Mouse (Mus musculus) olfactory bulb, adult 2 months (tissue): ENCODE measurements around the gene Arrb1. TPM values are rescaled to one million over a fixed set of nuclear protein-coding genes. Genes with fewer than 3 reads are reported as not detected.

Source experiments
- H3K27ac ChIP-seq: fragments of 200-500 bp; 2 replicates; pipeline ENCODE4 v1.5.1; 2012; ENCODE audit warnings: low read depth, low read length; ENCODE audit not compliant: insufficient read depth
- H3K4me1 ChIP-seq: fragments of 200-500 bp; 2 replicates; pipeline ENCODE4 v1.6.1; 2012; ENCODE audit warnings: low read length; ENCODE audit not compliant: control insufficient read depth, insufficient read depth
- H3K4me3 ChIP-seq: fragments of 200-500 bp; 2 replicates; pipeline ENCODE4 v1.5.1; 2012; ENCODE audit warnings: mild to moderate bottlenecking, low read depth, low read length, moderate library complexity; ENCODE audit not compliant: insufficient read depth
- CTCF ChIP-seq: fragments of 200-500 bp; IDR thresholded peaks from 2 replicates; pipeline ENCODE4 v1.5.1; 2012; ENCODE audit warnings: low read depth, mild to moderate bottlenecking, low read length, moderate library complexity; ENCODE audit not compliant: insufficient read depth
- POLR2A ChIP-seq: fragments of 200-500 bp; IDR thresholded peaks from 2 replicates; pipeline ENCODE4 v1.6.1; 2012; ENCODE audit warnings: mild to moderate bottlenecking, low read depth, low read length, moderate library complexity; ENCODE audit not compliant: insufficient read depth
- WGBS: fragments of 180-500 bp; shearing (Covaris S2); methylation state at CpG from one replicate; pipeline ENCODE4 v1.1.7; 2018; 5-methylcytosine and 5-hydroxymethylcytosine counted together
- polyA plus RNA-seq: library from polyadenylated mRNA; stranded (reverse); fragments of >200 nt; gene quantifications from 2 replicates; pipeline ENCODE4 v1.2.4, GENCODE M21; 2012; ENCODE audit warnings: low replicate concordance; ENCODE audit not compliant: missing spikeins, insufficient read depth, insufficient read length

The Arrb1 gene
- polyA plus RNA-seq, 1 experiment: not detected

- peaks cover 50% of the 10 kb centered on the region for H3K4me1 ChIP-seq
- no peak overlapping the region for H3K27ac ChIP-seq
- no peak for TF ChIP-seq POLR2A
- TF ChIP-seq CTCF: no peak
- WGBS: 76% methylated on average over 4 of the region's 4 CpGs
- H3K4me3 ChIP-seq: no peak overlapping the region
Observed at GRCm38 (mm10) chr7:99582867-99583266, 47.6 kb downstream of the Arrb1 start.

GRCm38 (mm10) chr7:99583625-99584024 is 48.4 kb downstream of the Arrb1 start:
- no peak for TF ChIP-seq CTCF
- TF ChIP-seq POLR2A: no peak
- 91% methylated on average over 5 of the region's 5 CpGs for WGBS
- Histone ChIP-seq H3K4me3 (no peak overlapping the region), H3K27ac (no peak overlapping the region), H3K4me1 (peaks cover 51% of the 10 kb centered on the region)

- Histone ChIP-seq H3K4me1 (peaks cover 41% of the 10 kb centered on the region), H3K27ac (peak overlapping the region; percentile 34), H3K4me3 (no peak overlapping the region)
- TF ChIP-seq CTCF (no peak), POLR2A (no peak)
- WGBS: 75% methylated on average over 8 of the region's 8 CpGs
Observed at GRCm38 (mm10) chr7:99585976-99586375, 50.7 kb downstream of the Arrb1 start.

GRCm38 (mm10) chr7:99590064-99590463 is 54.8 kb downstream of the Arrb1 start:
- no peak overlapping the region for H3K4me3 ChIP-seq
- WGBS: 7% methylated on average over 3 of the region's 3 CpGs
- no peak for TF ChIP-seq POLR2A
- 0 out of 2 replicates have a peak, but pooled peaks have one; percentile 37 for TF ChIP-seq CTCF

GRCm38 (mm10) chr7:99590646-99591045 is 55.4 kb downstream of the Arrb1 start:
- Histone ChIP-seq H3K4me1 (peaks cover 22% of the 10 kb centered on the region), H3K27ac (no peak overlapping the region), H3K4me3 (no peak overlapping the region)
- TF ChIP-seq CTCF: no peak
- no peak for TF ChIP-seq POLR2A
- WGBS: 72% methylated on average over 5 of the region's 5 CpGs

More at GRCm38 (mm10) chr7:99590064-99590463, 54.8 kb downstream of the Arrb1 start:
- H3K4me1 ChIP-seq: peaks cover 26% of the 10 kb centered on the region
- H3K27ac ChIP-seq: no peak overlapping the region

- Histone ChIP-seq H3K4me3 (no peak overlapping the region), H3K27ac (no peak overlapping the region), H3K4me1 (peaks cover 8% of the 10 kb centered on the region)
- no peak for TF ChIP-seq CTCF
- TF ChIP-seq POLR2A: no peak
- 86% methylated on average over 3 of the region's 3 CpGs for WGBS
Observed at GRCm38 (mm10) chr7:99592669-99593068, 57.4 kb downstream of the Arrb1 start.

GRCm38 (mm10) chr7:99593868-99594803 is 58.9 kb downstream of the Arrb1 start:
- Histone ChIP-seq H3K4me3 (no peak overlapping the region), H3K4me1 (peaks cover 5% of the 10 kb centered on the region), H3K27ac (no peak overlapping the region)
- 72% methylated on average over 15 of the region's 15 CpGs for WGBS
- TF ChIP-seq CTCF (no peak), POLR2A (no peak)

- WGBS: 70% methylated on average over 4 of the region's 4 CpGs
- Histone ChIP-seq H3K27ac (no peak overlapping the region), H3K4me3 (no peak overlapping the region), H3K4me1 (no peaks in the 10 kb centered on the region; the same call in 1 of the 2 replicates)
- no peak for TF ChIP-seq POLR2A
- no peak for TF ChIP-seq CTCF
Observed at GRCm38 (mm10) chr7:99598722-99599121, 63.5 kb downstream of the Arrb1 start.
